Mouse (Mus musculus) CD4-positive, CD25-positive, alpha-beta regulatory T cell, adult 2 months (primary cell): ENCODE measurements around the gene Nr1h2.

Experiments
- DNase-seq: peaks from one replicate; pipeline ENCODE4 v3.0.0-alpha.2; 2012; ENCODE audit warnings: low read depth, low spot score

The Nr1h2 gene

GRCm38 (mm10) chr7:44550409-44550678, 3.4 kb downstream of the Nr1h2 start:
- no peak for DNase-seq

GRCm38 (mm10) chr7:44549621-44550408, 3.9 kb downstream of the Nr1h2 start:
- DNase-seq = no peak

- DNase-seq = peak; percentile 100
Observed at GRCm38 (mm10) chr7:44548497-44549087, 5.2 kb downstream of the Nr1h2 start, which contains the start of gene Pold1. Gene Pold1, minus strand, starts transcription at chr7:44548849.

- no peak for DNase-seq
Observed at GRCm38 (mm10) chr7:44547725-44548124, 6.0 kb downstream of the Nr1h2 start.

- peak; percentile 48 for DNase-seq
Observed at GRCm38 (mm10) chr7:44547041-44547440, 6.7 kb downstream of the Nr1h2 start.

- DNase-seq = no peak
Observed at GRCm38 (mm10) chr7:44546274-44546673, 7.5 kb downstream of the Nr1h2 start.

- no peak for DNase-seq
Observed at GRCm38 (mm10) chr7:44543071-44543470, 10.7 kb downstream of the Nr1h2 start.

GRCm38 (mm10) chr7:44542555-44542954, 11.2 kb downstream of the Nr1h2 start:
- DNase-seq = no peak

- no peak for DNase-seq
Observed at GRCm38 (mm10) chr7:44538756-44539624, 14.8 kb downstream of the Nr1h2 start.

- DNase-seq = no peak
Observed at GRCm38 (mm10) chr7:44537496-44537895, 16.3 kb downstream of the Nr1h2 start.

- DNase-seq = no peak
Observed at GRCm38 (mm10) chr7:44537009-44537408, 16.7 kb downstream of the Nr1h2 start.

GRCm38 (mm10) chr7:44536590-44536968, 17.2 kb downstream of the Nr1h2 start:
- DNase-seq = no peak

- no peak for DNase-seq
Observed at GRCm38 (mm10) chr7:44535657-44536589, 17.8 kb downstream of the Nr1h2 start.

GRCm38 (mm10) chr7:44534656-44535441, 18.9 kb downstream of the Nr1h2 start:
- DNase-seq = no peak

- no peak for DNase-seq
Observed at GRCm38 (mm10) chr7:44534242-44534641, 19.5 kb downstream of the Nr1h2 start.

- no peak for DNase-seq
Observed at GRCm38 (mm10) chr7:44533746-44534045, 20.1 kb downstream of the Nr1h2 start.

GRCm38 (mm10) chr7:44532918-44533745, 20.6 kb downstream of the Nr1h2 start:
- DNase-seq = no peak

- DNase-seq = no peak
Observed at GRCm38 (mm10) chr7:44531946-44532732, 21.6 kb downstream of the Nr1h2 start, which contains the start of gene Spib. Gene Spib, minus strand, starts transcription at chr7:44532071.

- DNase-seq = no peak
Observed at GRCm38 (mm10) chr7:44531207-44531606, 22.5 kb downstream of the Nr1h2 start.
